Mouse (Mus musculus) midbrain, postnatal 0 days (tissue): ENCODE data around the gene 1700015F17Rik. TPM values are rescaled to one million over a fixed set of nuclear protein-coding genes. Genes with fewer than 3 reads are reported as not detected.

ENCODE experiments used
- ATAC-seq: fragments of 200-750 bp; cut with Nextera tagmentation; 2 replicates; pipeline ENCODE4 v1.8.0; 2017; ENCODE audit warnings: moderate number of reproducible peaks, mild to moderate bottlenecking, moderate TSS enrichment, moderate library complexity; ENCODE audit not compliant: low FRiP score
- DNase-seq: peaks from one replicate; pipeline ENCODE4 v3.0.0-alpha.2; 2015; ENCODE audit warnings: low spot score
- H3K27ac ChIP-seq: fragments of 300-500 bp; sonication (generic); 2 replicates; pipeline ENCODE4 v1.5.1; 2014; ENCODE audit warnings: low read depth, mild to moderate bottlenecking, low read length, mixed read lengths
- H3K27me3 ChIP-seq: fragments of 300-500 bp; sonication (generic); 2 replicates; pipeline ENCODE4 v1.6.1; 2014; ENCODE audit warnings: low read length, control low read depth, mixed read lengths; ENCODE audit not compliant: insufficient read depth
- H3K36me3 ChIP-seq: fragments of 300-500 bp; sonication (generic); 2 replicates; pipeline ENCODE4 v1.6.1; 2014; ENCODE audit warnings: low read length, control low read depth, mixed read lengths; ENCODE audit not compliant: insufficient read depth
- H3K4me1 ChIP-seq: fragments of 300-500 bp; sonication (generic); 2 replicates; pipeline ENCODE4 v1.6.1; 2014; ENCODE audit warnings: mild to moderate bottlenecking, control low read depth, antibody characterized with exemption, low read length, mixed read lengths; ENCODE audit not compliant: insufficient read depth
- H3K4me2 ChIP-seq: fragments of 300-500 bp; sonication (generic); 2 replicates; pipeline ENCODE4 v1.6.1; 2014; ENCODE audit warnings: low read depth, mild to moderate bottlenecking, low read length, mixed read lengths; ENCODE audit not compliant: poor library complexity, severe bottlenecking
- H3K4me3 ChIP-seq: fragments of 300-500 bp; sonication (generic); 2 replicates; pipeline ENCODE4 v1.5.1; 2014; ENCODE audit warnings: low read depth, mild to moderate bottlenecking, low read length, moderate library complexity
- H3K9ac ChIP-seq: fragments of 300-500 bp; sonication (generic); replicated peaks from 2 replicates; pipeline ENCODE4 v1.6.1; 2014; ENCODE audit warnings: mild to moderate bottlenecking, low read length, moderate library complexity, mixed read lengths; ENCODE audit not compliant: poor library complexity, severe bottlenecking
- H3K9me3 ChIP-seq: fragments of 300-500 bp; sonication (generic); 2 replicates; pipeline ENCODE4 v1.6.1; 2016; ENCODE audit warnings: low read length, control low read depth
- CTCF ChIP-seq: IDR thresholded peaks from 2 replicates; pipeline ENCODE4 v1.5.1; 2016; ENCODE audit warnings: antibody characterized with exemption, mild to moderate bottlenecking
- WGBS: fragments of 180-500 bp; shearing (Covaris S2); extraction: QIAGEN DNeasy Blood & Tissue Kit; methylation state at CpG from one replicate; pipeline ENCODE4 v1.1.7; 2014; 5-methylcytosine and 5-hydroxymethylcytosine counted together
- polyA plus RNA-seq: library from polyadenylated mRNA; unstranded; fragments of >200 nt; fragmentation: Nextera tagmentation; extraction: Ambion mirVana; gene quantifications from 2 replicates; pipeline ENCODE4 v1.2.1, GENCODE M21; 2015
- total RNA-seq: library from RNA; depleted of rRNA; stranded (reverse); fragments of >200 nt; gene quantifications from 2 replicates; pipeline ENCODE4 v1.2.3, GENCODE M21; 2014

The 1700015F17Rik gene
- total and polyA plus RNA-seq, 2 experiments from 2014 or later: 0.22 TPM; not detected in 1

DNA sequence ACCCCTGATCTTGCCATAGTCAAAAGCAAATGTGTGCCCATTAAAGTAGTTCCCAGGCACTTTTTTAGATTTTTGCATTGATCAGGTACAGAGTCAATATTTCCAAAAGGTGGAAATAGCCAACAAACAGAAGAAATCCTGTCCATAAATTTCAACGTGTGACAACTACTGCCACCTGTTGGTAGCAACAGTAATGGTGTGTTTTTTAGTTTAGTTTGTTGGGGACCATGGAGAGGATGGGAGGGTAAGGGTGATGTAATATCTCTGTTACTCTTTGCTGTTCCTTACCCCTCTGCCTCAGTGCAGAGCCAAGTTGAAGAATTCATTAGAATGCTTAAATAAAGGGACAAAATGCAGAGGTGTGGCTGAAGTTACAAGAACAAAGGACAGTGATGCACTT is 2.7 kb upstream of the 1700015F17Rik start:
- H3K27me3 ChIP-seq: no peaks in the 10 kb centered on the region
- H3K4me2 ChIP-seq: no peak overlapping the region
- H3K4me3 ChIP-seq: no peak overlapping the region
- H3K27ac ChIP-seq: no peak overlapping the region
- H3K36me3 ChIP-seq: no peaks in the 10 kb centered on the region
- ATAC-seq (no peak), DNase-seq (peak; percentile 62)
- WGBS: 2% methylated on average over 1 of the region's 1 CpGs
- H3K9me3 ChIP-seq: no peaks in the 10 kb centered on the region
- TF ChIP-seq CTCF: peak; percentile 85
- H3K4me1 ChIP-seq: no peaks in the 10 kb centered on the region
- no peak overlapping the region for H3K9ac ChIP-seq

DNA sequence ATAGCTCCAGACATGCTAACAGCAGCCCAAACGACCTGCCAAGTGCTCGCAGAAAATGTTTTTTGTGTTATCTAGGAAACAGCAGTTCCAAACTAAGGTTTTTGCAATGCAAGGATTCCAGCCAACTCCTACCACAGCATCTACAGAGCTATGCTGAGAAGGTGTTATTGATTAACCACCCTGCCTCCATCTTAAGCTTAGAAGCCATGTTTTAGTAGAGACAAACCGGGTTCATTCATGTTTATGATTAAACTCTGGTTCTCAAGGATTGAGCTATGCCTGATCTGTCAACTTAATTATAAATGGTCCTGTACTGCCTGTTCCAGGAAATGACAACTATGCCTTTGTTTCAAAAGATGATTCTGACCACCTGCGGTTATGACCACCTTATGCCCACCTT is 2.8 kb downstream of the 1700015F17Rik start:
- no peaks in the 10 kb centered on the region for H3K9me3 ChIP-seq
- no peak overlapping the region for H3K4me3 ChIP-seq
- WGBS: 91% methylated on average over 4 of the region's 4 CpGs
- no peak overlapping the region for H3K9ac ChIP-seq
- no peak for TF ChIP-seq CTCF
- H3K4me2 ChIP-seq: no peak overlapping the region
- no peaks in the 10 kb centered on the region for H3K27me3 ChIP-seq
- no peak overlapping the region for H3K27ac ChIP-seq
- no peaks in the 10 kb centered on the region for H3K4me1 ChIP-seq
- no peak for ATAC-seq
- no peak for DNase-seq
- H3K36me3 ChIP-seq: no peaks in the 10 kb centered on the region

DNA sequence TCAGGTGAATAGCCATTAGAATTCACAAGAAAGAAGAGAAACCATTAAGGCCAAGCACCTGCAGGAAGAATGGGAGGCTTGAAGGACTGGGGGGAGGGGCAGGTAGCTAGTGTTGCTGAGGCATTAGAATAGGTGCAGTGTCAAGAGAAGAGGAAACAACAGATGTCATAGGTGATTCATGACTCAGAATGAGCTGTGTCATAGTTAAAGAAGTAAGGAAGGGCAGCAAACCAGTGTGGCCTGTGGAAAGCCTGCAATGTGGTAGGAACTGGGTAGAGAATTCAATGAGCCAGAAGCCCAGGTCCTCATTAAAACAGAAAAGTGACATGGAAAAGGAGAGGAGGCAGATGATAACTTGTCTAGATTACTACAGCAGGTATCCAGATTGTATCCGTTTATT is 13.7 kb downstream of the 1700015F17Rik start:
- Histone ChIP-seq H3K4me1 (no peaks in the 10 kb centered on the region), H3K27me3 (no peaks in the 10 kb centered on the region), H3K4me3 (no peak overlapping the region), H3K36me3 (no peaks in the 10 kb centered on the region), H3K9ac (no peak overlapping the region), H3K9me3 (no peaks in the 10 kb centered on the region), H3K27ac (no peak overlapping the region), H3K4me2 (no peak overlapping the region)
- WGBS: 74% methylated on average over 1 of the region's 1 CpGs
- ATAC-seq: no peak
- TF ChIP-seq CTCF: no peak
- DNase-seq: no peak

DNA sequence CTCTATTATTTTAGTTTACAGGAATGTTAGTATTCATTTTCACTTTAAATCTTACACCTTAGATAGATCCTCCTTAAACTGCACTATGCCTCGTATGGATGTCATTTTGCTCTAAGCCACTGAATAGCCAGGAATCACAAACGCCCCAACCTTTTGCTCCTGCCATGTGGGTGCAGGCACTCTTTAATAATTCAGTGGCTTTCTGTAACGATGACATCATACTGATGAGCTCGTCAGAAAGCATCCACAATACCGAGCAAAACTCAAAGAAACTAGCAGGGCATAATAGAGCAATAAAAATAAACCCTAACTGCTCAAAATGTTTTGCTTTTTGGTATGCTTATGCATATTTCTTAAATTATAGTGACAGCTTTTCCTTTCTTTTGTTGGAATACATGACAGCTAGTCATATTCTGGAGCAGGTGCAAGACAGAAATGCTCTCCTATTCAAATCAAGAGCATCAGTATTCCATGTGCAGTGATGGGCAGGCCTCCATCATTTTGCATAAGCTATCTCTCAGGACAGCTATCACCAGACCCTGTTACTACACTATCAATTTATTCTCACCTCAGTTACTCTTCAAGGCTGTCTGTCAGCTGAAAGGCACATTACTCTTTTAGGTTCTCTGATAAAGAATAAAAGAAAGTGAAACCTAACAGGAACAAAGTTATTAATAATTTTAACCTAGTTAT is 47.1 kb downstream of the 1700015F17Rik start:
- Histone ChIP-seq H3K4me3 (no peak overlapping the region), H3K27me3 (no peaks in the 10 kb centered on the region), H3K36me3 (no peaks in the 10 kb centered on the region), H3K4me1 (no peaks in the 10 kb centered on the region), H3K4me2 (no peak overlapping the region), H3K9ac (no peak overlapping the region), H3K27ac (no peak overlapping the region), H3K9me3 (no peaks in the 10 kb centered on the region)
- TF ChIP-seq CTCF: no peak
- WGBS: 28% methylated on average over 5 of the region's 5 CpGs
- ATAC-seq (peak; percentile 84), DNase-seq (no peak)

DNA sequence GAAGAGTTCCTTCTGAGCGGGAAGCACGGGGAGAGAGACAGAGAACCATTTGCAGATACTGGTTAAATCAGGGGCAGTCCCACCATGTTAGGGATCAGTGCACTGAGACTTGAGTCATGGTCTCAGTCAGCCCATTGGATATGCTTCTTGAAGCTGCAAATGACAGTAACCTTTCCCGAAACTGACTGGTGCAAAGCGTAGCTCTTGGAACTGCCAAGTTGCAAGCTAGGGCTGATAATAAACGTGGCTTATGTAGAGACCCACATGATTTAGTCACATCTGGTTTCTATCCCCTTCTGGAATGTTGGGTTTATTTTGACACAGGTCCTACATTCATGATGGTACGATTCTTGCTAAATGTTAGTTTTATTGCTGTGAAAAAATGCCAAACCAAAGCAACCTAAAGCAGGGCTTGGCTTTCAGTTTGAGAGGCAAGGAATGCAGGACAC is 55.2 kb downstream of the 1700015F17Rik start:
- H3K27me3 ChIP-seq: no peaks in the 10 kb centered on the region
- H3K4me2 ChIP-seq: no peak overlapping the region
- no peaks in the 10 kb centered on the region for H3K36me3 ChIP-seq
- no peaks in the 10 kb centered on the region for H3K4me1 ChIP-seq
- no peaks in the 10 kb centered on the region for H3K9me3 ChIP-seq
- no peak overlapping the region for H3K9ac ChIP-seq
- WGBS: 85% methylated on average over 6 of the region's 6 CpGs
- ATAC-seq (no peak), DNase-seq (no peak)
- H3K27ac ChIP-seq: no peak overlapping the region
- H3K4me3 ChIP-seq: no peak overlapping the region
- no peak for TF ChIP-seq CTCF

DNA sequence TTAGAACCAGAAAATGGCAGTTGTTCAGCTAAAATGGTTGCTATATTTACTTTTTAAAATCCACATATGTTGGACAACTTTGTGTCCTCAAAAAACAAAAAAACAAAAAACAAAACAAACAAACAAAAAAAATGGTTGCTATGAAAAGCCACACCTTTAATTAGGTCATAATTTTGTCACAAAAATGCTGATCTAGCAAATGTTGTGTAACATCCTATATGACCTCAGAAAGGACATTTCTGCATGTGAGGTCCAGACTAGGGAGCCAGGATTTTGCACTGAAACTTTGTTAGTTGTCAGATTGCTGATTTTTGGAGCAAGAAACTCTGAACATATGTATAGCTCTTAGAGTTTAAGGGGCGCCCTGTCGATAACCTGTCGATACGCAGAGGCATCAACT is 55.9 kb downstream of the 1700015F17Rik start:
- no peak for TF ChIP-seq CTCF

More for the DNA sequence above, 55.9 kb downstream of the 1700015F17Rik start:
- no peak overlapping the region for H3K4me2 ChIP-seq
- WGBS: 99% methylated on average over 4 of the region's 4 CpGs
- no peak overlapping the region for H3K9ac ChIP-seq
- no peaks in the 10 kb centered on the region for H3K27me3 ChIP-seq
- ATAC-seq: no peak
- H3K4me3 ChIP-seq: no peak overlapping the region
- H3K4me1 ChIP-seq: no peaks in the 10 kb centered on the region
- no peak overlapping the region for H3K27ac ChIP-seq
- DNase-seq: no peak
- no peaks in the 10 kb centered on the region for H3K36me3 ChIP-seq
- no peaks in the 10 kb centered on the region for H3K9me3 ChIP-seq
